Mouse (Mus musculus): ENCODE measurements around the gene Ramp2.

Ramp2 gene

GRCm38 (mm10) chr11:101265906-101266305 is 20.1 kb downstream of the Ramp2 start:
- no peak for DNase-seq (ENCODE audit: low read depth, low spot score)

- DNase-seq (ENCODE audit: low read depth, low spot score): peak; percentile 57
These were observed 23.8 kb downstream of the Ramp2 start for GRCm38 (mm10) chr11:101269577-101270116.

GRCm38 (mm10) chr11:101272446-101272845 is 26.6 kb downstream of the Ramp2 start:
- DNase-seq (ENCODE audit: low read depth, low spot score): no peak

- DNase-seq (ENCODE audit: low read depth, low spot score): no peak
These were observed 29.5 kb downstream of the Ramp2 start for GRCm38 (mm10) chr11:101275309-101275708.

- DNase-seq (ENCODE audit: low read depth, low spot score): no peak
These were observed 30.7 kb downstream of the Ramp2 start for GRCm38 (mm10) chr11:101276319-101277070.

GRCm38 (mm10) chr11:101277381-101278222 is 31.8 kb downstream of the Ramp2 start:
- DNase-seq (ENCODE audit: low read depth, low spot score): peak; percentile 70

- DNase-seq (ENCODE audit: low read depth, low spot score): peak; percentile 98
These were observed 32.7 kb downstream of the Ramp2 start, which contains the start of the genes Cntd1 and Coa3 for GRCm38 (mm10) chr11:101278223-101279192. TSS of gene Cntd1 (plus strand) at chr11:101279012. TSS of gene Coa3 (minus strand) at chr11:101279114.

GRCm38 (mm10) chr11:101279193-101279569 is 33.4 kb downstream of the Ramp2 start:
- no peak for DNase-seq (ENCODE audit: low read depth, low spot score)

- no peak for DNase-seq (ENCODE audit: low read depth, low spot score)
These were observed 35.0 kb downstream of the Ramp2 start for GRCm38 (mm10) chr11:101280837-101281236.

- no peak for DNase-seq (ENCODE audit: low read depth, low spot score)
These were observed 37.1 kb downstream of the Ramp2 start for GRCm38 (mm10) chr11:101282896-101283295.

- no peak for DNase-seq (ENCODE audit: low read depth, low spot score)
These were observed 38.0 kb downstream of the Ramp2 start for GRCm38 (mm10) chr11:101283805-101284204.

GRCm38 (mm10) chr11:101287306-101287705 is 41.5 kb downstream of the Ramp2 start:
- DNase-seq (ENCODE audit: low read depth, low spot score): peak; percentile 70

GRCm38 (mm10) chr11:101291231-101291630 is 45.4 kb downstream of the Ramp2 start:
- no peak for DNase-seq (ENCODE audit: low read depth, low spot score)

- no peak for DNase-seq (ENCODE audit: low read depth, low spot score)
These were observed 49.4 kb downstream of the Ramp2 start for GRCm38 (mm10) chr11:101295191-101295590.

GRCm38 (mm10) chr11:101300881-101301280 is 55.1 kb downstream of the Ramp2 start:
- DNase-seq (ENCODE audit: low read depth, low spot score): no peak

- no peak for DNase-seq (ENCODE audit: low read depth, low spot score)
These were observed 55.6 kb downstream of the Ramp2 start for GRCm38 (mm10) chr11:101301299-101302003.

- DNase-seq (ENCODE audit: low read depth, low spot score): peak; percentile 98
These were observed 56.4 kb downstream of the Ramp2 start, which contains the start of gene Becn1 for GRCm38 (mm10) chr11:101302004-101302798. TSS of gene Becn1 (minus strand) at chr11:101302286.

GRCm38 (mm10) chr11:101307744-101308143 is 61.9 kb downstream of the Ramp2 start:
- DNase-seq (ENCODE audit: low read depth, low spot score): no peak

All from brain, adult 2 months (tissue).